Mouse (Mus musculus): Measurements from ENCODE around the gene Hnrnpul2.
A peak's percentile ranks its signal among the peaks of the same experiment; 100 is the strongest.
"Not testable (repeated sequence)": the region's sequence is repeated elsewhere in the genome, so short reads cannot be mapped to it uniquely, and the experiment has no call there.

The Hnrnpul2 gene

DNA sequence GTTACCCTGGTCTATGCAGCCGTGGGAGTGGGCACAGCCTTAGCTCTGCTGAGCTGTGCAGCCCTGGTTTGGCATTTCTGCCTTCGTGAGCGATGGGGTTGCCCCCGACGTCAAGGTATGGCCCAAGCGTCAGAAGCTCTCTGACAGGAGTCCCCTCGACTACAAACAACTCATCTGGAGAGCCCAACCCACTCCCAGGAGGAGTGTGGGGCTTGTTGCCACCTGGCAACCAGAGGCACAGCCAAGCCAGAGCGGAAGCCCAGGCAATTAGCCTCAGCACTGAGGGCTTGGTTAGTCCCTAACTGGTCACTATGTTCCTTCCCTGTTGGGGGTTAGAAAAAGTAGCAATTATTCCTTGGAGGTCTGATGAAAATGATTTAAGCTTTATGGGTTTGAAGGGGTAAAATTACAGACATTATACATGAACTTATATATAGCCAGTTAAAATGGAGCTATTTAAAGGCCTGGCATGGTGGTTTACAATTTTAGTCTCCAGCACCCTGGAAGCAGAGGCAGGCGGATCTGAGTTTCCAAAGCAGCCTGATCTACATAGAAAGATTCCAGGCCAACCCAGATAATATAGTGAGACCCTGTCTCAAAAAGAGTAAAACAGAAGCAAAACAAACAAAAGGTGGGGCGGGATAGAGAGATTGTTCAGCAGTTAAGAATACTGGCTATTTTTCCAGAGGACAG is 32.6 kb downstream of the Hnrnpul2 start:
- DNase-seq (ENCODE audit: low spot score): no peak

DNA sequence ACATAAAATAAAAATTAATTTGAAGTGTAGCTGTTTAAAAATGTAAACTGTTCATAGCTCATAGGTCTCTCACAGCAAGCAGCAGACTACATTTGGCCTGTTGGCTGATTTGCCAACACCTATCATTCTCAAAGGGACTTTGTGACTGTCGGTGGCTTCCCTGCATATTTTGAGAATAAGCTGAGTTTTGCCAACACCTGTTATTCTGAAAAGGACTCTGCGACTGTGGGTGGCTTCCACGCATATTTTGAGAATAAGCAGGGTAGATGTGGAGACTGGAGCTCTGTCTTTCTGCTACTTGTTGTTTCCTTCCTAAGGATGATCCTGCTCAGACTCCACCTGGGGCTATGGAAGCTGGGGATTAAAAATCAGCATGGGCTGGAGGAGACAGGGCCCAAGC is 33.3 kb downstream of the Hnrnpul2 start:
- no peak for DNase-seq (ENCODE audit: low spot score)

DNA sequence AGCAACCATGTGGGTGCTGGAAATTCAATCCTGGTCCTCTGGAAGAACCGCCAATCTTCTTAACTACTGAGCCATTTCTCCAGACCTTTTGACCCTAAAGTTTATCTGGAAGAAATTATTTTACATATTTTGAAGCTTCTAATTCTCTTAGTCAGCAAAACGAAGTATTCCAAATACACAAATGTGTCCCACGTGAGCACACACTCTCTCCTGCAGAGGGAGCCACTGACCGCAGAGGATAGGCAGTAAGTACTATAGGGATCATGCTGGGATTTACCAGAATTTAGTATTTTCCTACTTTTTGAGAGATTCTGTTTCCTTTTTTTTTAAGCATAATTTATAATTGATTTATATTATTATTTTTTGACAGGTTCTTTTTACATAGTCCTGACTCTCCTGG is 37.9 kb downstream of the Hnrnpul2 start:
- no peak for DNase-seq (ENCODE audit: low spot score)

DNA sequence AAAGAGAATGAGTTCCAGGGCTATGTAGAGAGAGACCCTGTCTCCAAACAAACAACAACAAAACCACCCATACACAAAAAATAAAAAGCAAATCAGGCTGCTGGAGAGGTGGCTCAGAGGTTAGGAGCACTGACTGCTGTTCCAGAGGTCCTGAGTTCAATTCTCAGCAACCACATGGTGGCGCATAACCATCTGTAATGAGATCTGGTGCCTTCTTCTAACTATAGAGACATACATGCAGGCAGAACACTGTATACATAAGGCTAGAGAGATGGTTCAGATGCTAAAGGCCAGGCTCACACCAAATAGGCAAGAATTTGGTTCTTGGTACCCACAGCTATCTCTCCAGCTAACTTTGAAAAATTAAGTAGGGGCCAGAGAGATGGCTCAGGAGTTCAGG is 39.2 kb downstream of the Hnrnpul2 start:
- no peak for DNase-seq (ENCODE audit: low spot score)

DNA sequence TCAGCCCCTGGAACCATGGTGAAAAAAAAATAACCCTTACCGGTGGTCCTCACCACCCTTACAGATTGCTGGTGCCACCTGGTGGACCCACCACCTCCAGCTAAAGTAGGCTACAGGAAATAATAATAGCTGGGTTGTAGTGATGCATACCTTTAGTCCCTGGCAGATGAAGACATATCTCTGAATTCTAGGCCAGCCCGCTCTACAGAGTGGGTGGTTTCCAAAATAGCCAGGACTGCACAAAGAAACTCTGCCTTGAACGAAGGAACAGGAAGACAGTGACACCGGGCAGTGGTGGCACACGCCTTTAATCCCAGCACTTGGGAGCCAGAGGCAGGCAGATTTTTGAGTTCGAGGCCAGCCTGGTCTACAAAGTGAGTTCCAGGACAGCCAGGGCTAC is 44.5 kb downstream of the Hnrnpul2 start:
- no peak for DNase-seq (ENCODE audit: low spot score)

DNA sequence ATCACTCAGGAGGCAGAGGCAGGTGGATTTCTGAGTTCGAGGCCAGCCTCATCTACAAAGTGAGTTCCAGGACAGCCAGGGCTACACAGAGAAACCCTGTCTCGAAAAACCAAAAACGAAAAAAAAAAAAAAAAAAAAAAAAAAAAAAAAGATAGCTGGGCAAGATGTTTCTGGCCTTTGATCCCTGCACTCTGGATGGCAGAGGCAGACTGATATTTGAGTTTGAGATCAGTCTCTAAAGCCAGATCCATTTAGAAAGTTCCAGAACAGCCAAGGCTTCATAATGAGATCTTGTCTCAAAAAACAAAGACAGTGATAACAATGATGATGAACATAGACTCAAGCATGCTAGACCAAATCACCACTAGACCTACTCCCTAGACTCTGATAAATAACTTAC is 50.6 kb downstream of the Hnrnpul2 start:
- DNase-seq (ENCODE audit: low spot score): not testable (repeated sequence)

DNA sequence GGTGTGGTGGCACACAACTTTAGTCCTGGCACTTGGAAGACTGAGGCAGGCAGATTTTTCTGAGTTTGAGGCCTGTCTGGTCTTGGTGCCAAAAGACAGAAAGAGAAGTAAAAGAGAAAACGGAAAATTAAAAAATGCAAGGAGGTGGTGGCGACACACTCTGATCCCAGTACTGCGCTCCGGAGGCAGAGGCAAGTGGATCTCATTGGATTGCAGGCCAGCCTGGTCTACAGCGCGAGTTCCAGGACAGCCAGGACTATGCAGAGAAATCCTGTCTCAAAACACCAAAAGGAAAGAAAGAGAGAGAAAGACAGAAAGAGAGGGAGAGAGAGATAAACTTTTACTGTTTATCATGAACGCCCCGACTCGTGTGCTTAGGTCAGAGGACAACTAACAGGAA is 51.0 kb downstream of the Hnrnpul2 start:
- no peak for DNase-seq (ENCODE audit: low spot score)

DNA sequence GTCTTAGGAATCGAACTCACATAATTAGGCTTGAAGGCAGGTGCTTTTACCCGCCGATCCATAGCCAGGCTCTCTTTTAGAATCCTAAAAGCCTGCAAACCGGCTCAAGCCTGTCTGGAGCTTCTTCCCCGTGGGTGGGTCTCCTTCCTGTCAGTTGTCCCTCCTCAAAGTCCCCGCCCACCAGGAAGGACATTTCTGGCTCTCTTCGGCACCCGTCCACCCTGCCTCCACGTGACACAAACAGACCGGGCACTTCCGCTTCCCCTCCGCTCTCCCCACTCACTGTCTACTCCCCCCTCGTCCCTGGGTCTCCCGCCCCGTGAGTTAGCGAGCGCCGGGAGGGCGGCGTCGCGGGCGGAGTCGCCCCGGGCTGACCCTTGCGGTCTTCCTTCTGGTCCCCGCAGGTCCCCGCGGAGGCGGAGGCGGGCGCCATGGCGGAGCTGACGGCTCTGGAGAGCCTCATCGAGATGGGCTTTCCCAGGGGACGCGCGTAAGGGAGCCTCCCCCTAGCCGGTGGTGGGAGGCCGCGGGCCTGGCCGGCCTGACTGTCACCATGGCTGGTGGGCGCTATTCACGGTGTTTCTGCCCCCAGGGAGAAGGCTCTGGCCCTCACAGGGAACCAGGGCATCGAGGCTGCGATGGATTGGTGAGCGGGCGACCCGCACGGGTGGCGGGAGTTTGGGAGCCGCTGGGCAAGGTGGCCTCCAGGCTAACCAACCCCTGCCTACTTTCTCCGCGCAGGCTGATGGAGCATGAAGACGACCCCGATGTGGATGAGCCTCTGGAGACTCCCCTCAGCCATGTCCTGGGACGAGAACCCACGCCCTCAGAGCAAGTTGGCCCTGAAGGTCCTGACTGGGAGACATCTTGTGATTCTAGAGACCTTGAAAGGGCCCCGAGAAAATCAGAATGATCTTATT is 51.7 kb downstream of the Hnrnpul2 start, which contains the start of gene Ubxn1:
TSS of gene Ubxn1 (plus strand) at position 230 of the 920 bp plus-strand sequence.
- peak; percentile 97 for DNase-seq (ENCODE audit: low spot score)

DNA sequence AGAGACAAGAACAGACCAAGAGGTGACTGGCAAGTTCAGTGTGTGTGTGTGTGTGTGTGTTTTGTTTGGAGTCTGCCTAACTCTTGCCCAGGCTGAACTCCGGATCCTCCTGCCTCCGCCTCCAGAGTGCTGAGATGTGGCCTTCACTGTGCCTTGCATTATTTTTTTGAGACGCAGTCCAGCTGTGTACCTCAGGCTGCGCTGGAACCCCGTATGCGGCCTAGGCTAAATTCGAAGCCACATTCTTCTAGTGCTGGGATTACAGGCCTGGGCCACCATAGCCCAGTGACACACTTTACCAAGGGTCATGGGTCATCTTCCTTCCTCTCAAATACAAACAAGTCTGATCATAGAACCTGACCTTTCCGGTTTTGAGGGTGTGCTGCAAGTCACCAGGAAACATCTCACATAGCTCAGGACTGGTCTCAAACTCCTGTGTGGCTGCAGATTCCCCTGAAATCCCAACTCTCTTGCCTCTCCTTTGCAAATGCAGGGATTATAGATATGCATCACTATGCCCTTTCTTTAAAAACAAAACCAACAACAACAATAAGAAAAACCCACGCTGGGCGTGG is 52.5 kb downstream of the Hnrnpul2 start:
- DNase-seq (ENCODE audit: low spot score): no peak

DNA sequence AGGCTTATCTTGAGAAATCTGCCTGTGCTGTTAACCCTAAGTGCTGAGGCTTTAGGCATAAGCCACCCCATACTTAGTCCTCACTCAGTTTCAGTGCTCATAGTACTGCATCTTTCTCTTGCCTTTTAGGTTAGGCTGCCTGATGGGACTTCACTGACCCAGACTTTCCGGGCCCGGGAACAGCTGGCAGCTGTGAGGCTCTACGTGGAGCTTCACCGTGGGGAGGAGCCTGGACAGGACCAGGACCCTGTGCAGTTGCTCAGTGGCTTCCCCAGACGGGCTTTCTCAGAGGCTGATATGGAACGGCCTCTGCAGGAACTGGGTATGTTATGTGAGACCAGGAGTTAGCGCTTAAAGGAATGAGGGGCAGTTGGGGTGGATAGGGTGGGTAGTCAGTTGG is 55.2 kb downstream of the Hnrnpul2 start:
- no peak for DNase-seq (ENCODE audit: low spot score)

DNA sequence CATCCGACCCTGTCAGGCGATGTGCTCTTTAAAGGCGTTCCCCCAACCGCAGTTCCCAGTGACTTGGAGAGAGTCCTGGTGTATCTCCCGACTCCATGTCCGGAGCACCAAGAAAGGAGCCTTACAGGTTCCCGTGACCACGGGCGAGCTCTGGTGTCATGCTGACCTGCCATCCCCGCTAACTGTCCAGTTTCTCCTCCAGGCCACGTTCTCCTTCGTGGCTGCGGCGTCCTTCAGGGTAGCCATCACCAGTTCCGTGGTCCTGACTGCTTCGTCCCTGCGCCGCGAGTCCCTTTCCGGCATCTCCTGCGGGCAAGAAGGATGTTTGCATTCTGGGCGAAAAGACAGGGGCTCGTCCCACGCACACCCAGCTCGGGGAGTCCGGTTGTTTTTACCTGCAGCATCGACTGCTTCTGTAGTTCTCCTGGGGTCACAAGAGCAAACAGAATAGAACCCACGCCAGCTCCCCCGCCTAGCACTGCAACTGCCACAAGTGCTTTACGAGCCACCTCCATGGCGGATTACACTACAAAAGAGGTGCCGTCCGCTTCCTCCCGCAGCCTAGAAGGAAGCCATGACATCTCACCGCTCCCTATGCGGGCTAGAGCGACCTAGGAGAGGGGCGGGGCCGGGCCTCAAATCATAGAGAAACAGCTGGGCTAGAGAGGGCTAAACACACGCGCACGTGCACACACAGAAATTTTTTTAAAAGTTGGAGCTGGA is 60.7 kb downstream of the Hnrnpul2 start, which contains the start of gene Uqcc3:
TSS of gene Uqcc3 (minus strand) at position 613 of the 723 bp plus-strand sequence.
- peak; percentile 83 for DNase-seq (ENCODE audit: low spot score)

DNA sequence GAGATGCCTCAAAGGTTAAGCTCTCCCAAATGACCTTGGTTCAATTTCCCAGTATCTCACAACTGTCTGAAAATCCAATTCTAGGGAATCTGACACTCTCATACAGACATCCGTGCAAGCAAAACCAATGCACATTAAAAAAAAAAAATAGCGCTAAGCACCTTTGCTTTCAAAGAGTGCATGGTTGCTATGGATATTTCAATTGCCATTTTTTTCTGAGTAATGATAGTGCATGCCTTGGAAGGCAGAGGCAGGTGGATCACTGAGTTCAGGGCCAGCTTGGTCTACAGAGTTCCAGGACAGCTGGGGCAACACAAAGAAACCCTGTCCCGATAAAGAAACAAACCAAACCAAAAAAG is 61.2 kb downstream of the Hnrnpul2 start:
- no peak for DNase-seq (ENCODE audit: low spot score)

DNA sequence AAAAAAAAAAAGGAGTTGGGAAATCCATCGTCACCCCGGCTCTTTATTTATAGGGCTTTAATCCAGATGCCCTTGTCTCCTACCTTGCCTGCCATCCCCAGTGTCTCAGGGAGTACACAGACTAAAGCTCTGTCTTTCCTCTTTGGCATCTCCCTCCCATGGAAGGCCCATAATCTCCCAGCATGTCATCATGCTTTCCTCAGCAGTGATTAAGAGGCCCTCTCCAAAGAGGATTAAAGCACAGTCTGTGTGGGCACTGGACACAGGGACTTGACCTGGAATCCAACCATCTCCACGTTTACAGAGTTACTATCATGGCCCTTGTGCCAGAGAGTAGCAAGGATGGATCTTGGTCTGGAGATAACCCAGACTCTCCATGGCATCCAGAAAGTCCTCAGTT is 63.8 kb downstream of the Hnrnpul2 start, which contains the start of the genes Lbhd1 and Gm49403:
TSS of gene Lbhd1 (plus strand) at position 117 of the 400 bp plus-strand sequence.
TSS of gene Gm49403 (plus strand) at position 315 of the 400 bp plus-strand sequence.
- DNase-seq (ENCODE audit: low spot score): no peak

Measured in left cerebral cortex, adult 11 months (tissue).